Mouse (Mus musculus): ENCODE results near the gene Dnajc14. TPM values are rescaled to one million over a fixed set of nuclear protein-coding genes. Genes with fewer than 3 reads are reported as not detected.
A peak's percentile ranks its signal among the peaks of the same experiment; 100 is the strongest.

Dnajc14 gene
- total and polyA plus RNA-seq, 3 experiments: 27.7 to 36.7 TPM; not detected in 1

DNA sequence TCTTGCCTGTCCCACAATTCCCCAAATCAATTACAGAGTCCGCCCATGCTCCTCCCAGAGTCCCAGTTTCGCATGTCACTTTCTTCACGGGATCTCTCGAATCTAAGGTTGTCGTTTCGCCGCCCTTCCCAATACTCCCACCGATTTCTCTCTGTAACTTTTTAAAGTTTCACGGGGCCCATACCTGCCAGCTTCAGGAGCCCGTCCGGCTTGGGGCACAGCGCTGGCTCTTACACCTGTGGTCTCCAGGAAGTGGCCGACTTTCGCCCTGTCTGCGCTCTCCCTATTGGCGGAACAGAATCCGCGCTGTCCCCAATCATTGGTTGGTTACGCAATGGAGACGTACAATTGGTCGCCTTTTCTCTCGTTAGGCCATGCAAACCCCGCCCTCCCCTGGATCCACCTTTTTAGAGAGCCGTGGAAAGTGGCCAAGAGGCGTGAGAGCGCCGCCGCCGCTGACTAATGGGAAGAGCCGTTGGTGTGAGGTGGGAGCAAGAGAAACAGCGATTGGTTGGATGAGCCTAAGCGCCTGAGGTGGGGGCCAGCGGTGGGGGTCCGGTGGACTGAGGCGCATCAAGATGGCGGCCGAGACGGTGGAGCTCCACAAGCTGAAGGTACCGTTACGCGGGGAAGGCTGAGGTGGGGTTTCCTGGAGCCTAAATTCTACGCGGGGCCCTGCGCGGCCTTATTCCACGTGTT, 17.6 kb downstream of the Dnajc14 start, which contains the start of gene Ormdl2 (continued):
- no peak for TF ChIP-seq POLR2AphosphoS5 (IDR thresholded peaks at IDR 0.05; ENCODE audit: borderline replicate concordance, low read depth, low read length)
- TF ChIP-seq TCF12 (IDR thresholded peaks at IDR 0.05; ENCODE audit: low read depth, low read length): peak; percentile 22; the same call in 1 of the 2 replicates
- TF ChIP-seq POLR2A (IDR thresholded peaks at IDR 0.05; ENCODE audit: control insufficient read depth in 1 of 2, insufficient read depth in 1 of 2, low read depth in 1 of 2, low read length in 2 of 2, poor library complexity in 1 of 2): peak; percentile 70 to 86
- TF ChIP-seq MAX (IDR thresholded peaks at IDR 0.05; ENCODE audit: low read length): no peak; the same call in 1 of the 2 replicates
- TF ChIP-seq CHD1 (IDR thresholded peaks at IDR 0.05; ENCODE audit: low read depth, low read length): no peak
- TF ChIP-seq NRF1 (IDR thresholded peaks at IDR 0.05; ENCODE audit: insufficient read depth, low read depth, low read length, poor library complexity, severe bottlenecking): 0 out of 2 replicates have a peak, but pooled peaks have one; percentile 6
- no peak; the same call in 1 of the 2 replicates for TF ChIP-seq ETS1 (IDR thresholded peaks at IDR 0.05; ENCODE audit: low read depth, low read length)
- TF ChIP-seq SMC3 (IDR thresholded peaks at IDR 0.05; ENCODE audit: low read depth, low read length): no peak
- TF ChIP-seq TAL1 (IDR thresholded peaks at IDR 0.05; ENCODE audit: low read length): no peak
- no peak for TF ChIP-seq MAFK (IDR thresholded peaks at IDR 0.05; ENCODE audit: borderline replicate concordance, low read depth, low read length)
- peak; percentile 77; the same call in 1 of the 2 replicates for TF ChIP-seq TBP (IDR thresholded peaks at IDR 0.05; ENCODE audit: low read depth, low read length)
- no peak for TF ChIP-seq USF2 (IDR thresholded peaks at IDR 0.05; ENCODE audit: borderline replicate concordance in 1 of 2, insufficient read depth in 1 of 2, low read depth in 1 of 2, low read length in 2 of 2)
- TF ChIP-seq GABPA (IDR thresholded peaks at IDR 0.05; ENCODE audit: low read depth, low read length): no peak
- no peak for TF ChIP-seq E2F4 (IDR thresholded peaks at IDR 0.05; ENCODE audit: borderline replicate concordance, low read depth, low read length)
- TF ChIP-seq GATA1 (IDR thresholded peaks at IDR 0.05; ENCODE audit: low read depth, low read length): no peak

DNA sequence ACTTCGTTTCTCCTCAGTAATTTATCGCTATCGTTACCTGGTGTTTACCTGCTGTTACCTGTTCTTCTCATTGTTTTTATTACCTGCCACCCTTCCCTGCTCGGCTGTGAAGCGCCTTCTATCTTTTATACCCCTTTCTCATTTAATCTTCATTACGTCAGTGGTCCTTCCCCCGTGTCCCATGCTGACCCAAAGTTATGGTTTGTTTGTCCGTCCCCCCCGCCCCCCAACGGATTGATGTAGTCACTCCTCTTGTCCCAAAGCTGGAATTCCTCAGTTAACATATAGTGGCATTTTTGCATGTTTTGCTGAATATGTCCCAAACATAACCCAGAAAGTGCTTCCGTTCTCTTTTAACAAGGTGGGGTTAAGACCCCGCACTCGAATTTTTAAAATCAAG, 18.3 kb downstream of the Dnajc14 start:
- Histone ChIP-seq H3K27me3 (ENCODE audit: control insufficient read depth in 1 of 2, insufficient read depth in 2 of 2, low read length in 2 of 2) (no peaks in the 10 kb centered on the region), H3K79me2 (ENCODE audit: control insufficient read depth, insufficient read depth, low read length, poor library complexity) (peaks cover 50% of the 10 kb centered on the region), H3K9ac (ENCODE audit: control insufficient read depth, low read depth, low read length, poor library complexity, severe bottlenecking) (peak overlapping the region; percentile 94), H3K9me3 (replicated peaks; ENCODE audit: insufficient read depth, low read length) (no peaks in the 10 kb centered on the region), H3K27ac (ENCODE audit: control insufficient read depth, low read depth, low read length) (peak overlapping the region; percentile 69), H3K4me3 (ENCODE audit: control insufficient read depth in 1 of 2, insufficient read depth in 1 of 2, low read depth in 2 of 2, low read length in 2 of 2) (peak overlapping the region; percentile 90 to 91), H3K36me3 (ENCODE audit: control insufficient read depth in 1 of 2, insufficient read depth in 2 of 2, low read length in 2 of 2) (peaks cover 23 to 26% of the 10 kb centered on the region in 2 experiments), H3K4me1 (ENCODE audit: control insufficient read depth in 1 of 2, insufficient read depth in 2 of 2, low read length in 2 of 2) (peaks cover 5 to 8% of the 10 kb centered on the region in 2 experiments; a peak in 3 of 4 replicates)
- TF ChIP-seq MXI1 (IDR thresholded peaks at IDR 0.05; ENCODE audit: low read depth, low read length): peak; percentile 52
- no peak for TF ChIP-seq TBP (IDR thresholded peaks at IDR 0.05; ENCODE audit: low read depth, low read length)
- no peak for TF ChIP-seq JUND (IDR thresholded peaks at IDR 0.05; ENCODE audit: low read depth, low read length)
- TF ChIP-seq UBTF (IDR thresholded peaks at IDR 0.05; ENCODE audit: borderline replicate concordance, insufficient read depth, low read depth, low read length): no peak
- no peak for TF ChIP-seq POLR2AphosphoS2 (IDR thresholded peaks at IDR 0.05; ENCODE audit: low read length)
- TF ChIP-seq CHD1 (IDR thresholded peaks at IDR 0.05; ENCODE audit: low read depth, low read length): 0 out of 2 replicates have a peak, but pooled peaks have one; percentile 72
- no peak for TF ChIP-seq ETS1 (IDR thresholded peaks at IDR 0.05; ENCODE audit: low read depth, low read length)
- TF ChIP-seq GATA1 (IDR thresholded peaks at IDR 0.05; ENCODE audit: low read depth, low read length): no peak
- no peak for TF ChIP-seq CHD2 (IDR thresholded peaks at IDR 0.05; ENCODE audit: low read length)
- TF ChIP-seq MAX (IDR thresholded peaks at IDR 0.05; ENCODE audit: low read length): peak; percentile 40; the same call in 1 of the 2 replicates
- TF ChIP-seq MYC (IDR thresholded peaks at IDR 0.05; ENCODE audit: low read depth, low read length): no peak
- no peak for TF ChIP-seq GABPA (IDR thresholded peaks at IDR 0.05; ENCODE audit: low read depth, low read length)
- TF ChIP-seq HCFC1 (IDR thresholded peaks at IDR 0.05; ENCODE audit: low read depth, low read length): no peak
- TF ChIP-seq RCOR1 (IDR thresholded peaks at IDR 0.05; ENCODE audit: low read depth, low read length): no peak
- TF ChIP-seq NELFE (IDR thresholded peaks at IDR 0.05; ENCODE audit: low read depth, low read length): no peak
- TF ChIP-seq SIN3A (IDR thresholded peaks at IDR 0.05; ENCODE audit: low read length): peak; percentile 9; the same call in 1 of the 2 replicates
- DNase-seq (ENCODE audit: low read depth, low spot score): no peak
